Comparison of ENCODE assay signal across 17 mouse cellular contexts in genomic region chr5:23762531-23762930, GRCm38 (mm10). TPM values are rescaled to one million over a fixed set of nuclear protein-coding genes. Genes with fewer than 3 reads are reported as not detected.
DNase-seq lines count a peak whose midpoint lies in the region; TF ChIP-seq lines count a peak whose summit lies in the region.
"Had no signal": no experiment of that assay in that cellular context is flagged by ENCODE, and none has a peak within 500 bp of the region (broad histone marks: within the 10 kb centered on the region; RNA-seq: fewer than 3 reads in every experiment).

No protein-coding gene starts in this region.

- no peak for DNase-seq in left cerebral cortex, adult 2 months (ENCODE audit: extremely low spot score in 1 of 2, low spot score in 2 of 2)
- no peak for DNase-seq in left cerebral cortex, adult 9 months (ENCODE audit: low spot score in 2 of 2)
- peak; percentile 52 for DNase-seq in brain, adult 2 months (ENCODE audit: low read depth, low spot score)
- DNase-seq in telencephalon, adult 2 months (ENCODE audit: low read depth, low spot score), result peak; percentile 34
- no peak for DNase-seq in layer of hippocampus, adult 9-10 months (ENCODE audit: low spot score)
- DNase-seq in adrenal gland, postnatal 25 days, result no peak
- DNase-seq: adrenal gland, adult 2 months; adrenal gland, adult 8-10 months; adrenal gland, postnatal 10 days; adrenal gland, postnatal 14 days; adrenal gland, postnatal 36 days; B cell, adult 2 months; cerebellum, adult 11 months; cerebellum, adult 11-12 months; cerebellum, adult 18-20 months; cerebellum, adult 2 months; cerebellum, adult 8-10 months had no signal

- H3K4me3 ChIP-seq in left cerebral cortex, adult 2 months, result no peak overlapping the region

- H3K27ac ChIP-seq in left cerebral cortex, adult 2 months, result peak overlapping the region; percentile 10; the same call in 1 of the 2 replicates

- intact Hi-C loops in left cerebral cortex, adult 2 months (cut with DNase I), result loop anchor here (5.0 kb wide), 1 partner anchor 260 kb away; no protein-coding TSS in a partner anchor

- TF ChIP-seq CTCF in left cerebral cortex, adult 2 months (IDR thresholded peaks at IDR 0.05), result no peak

RNA-seq across cellular contexts. Expression of gene Pus7, which starts 21.0 kb away (rescaled TPM):
- total RNA-seq in left cerebral cortex, adult 2 months (2021), result 10 to 100 TPM; 16.2 to 17.8 TPM
- 23.7 and 27.3 TPM in 2 replicates for total RNA-seq in adrenal gland, postnatal 25 days (2021)

RNA-seq across cellular contexts. Expression of gene Rint1, which starts 25.0 kb away (rescaled TPM):
- total RNA-seq in left cerebral cortex, adult 2 months (2021), result 10 to 100 TPM; 21.8 to 25.5 TPM
- 18.3 and 22.8 TPM in 2 replicates for total RNA-seq in adrenal gland, postnatal 25 days (2021)

Comparison
In these comparisons a context has a peak if more than half of its experiments do, and no peak if none do; other contexts are left out.
1. DNase-seq: peak in brain, adult 2 months (single experiment) and telencephalon, adult 2 months (single experiment); none in left cerebral cortex, adult 2 months (0 of 2), left cerebral cortex, adult 9 months (0 of 2), layer of hippocampus, adult 9-10 months (single experiment) and adrenal gland, postnatal 25 days (single experiment).